Mouse (Mus musculus): ENCODE results near the gene Secisbp2. TPM values are rescaled to one million over a fixed set of nuclear protein-coding genes. Genes with fewer than 3 reads are reported as not detected.

Secisbp2 gene
- polyA plus RNA-seq, 1 experiment from 2014 or later: 30.2 TPM

DNA sequence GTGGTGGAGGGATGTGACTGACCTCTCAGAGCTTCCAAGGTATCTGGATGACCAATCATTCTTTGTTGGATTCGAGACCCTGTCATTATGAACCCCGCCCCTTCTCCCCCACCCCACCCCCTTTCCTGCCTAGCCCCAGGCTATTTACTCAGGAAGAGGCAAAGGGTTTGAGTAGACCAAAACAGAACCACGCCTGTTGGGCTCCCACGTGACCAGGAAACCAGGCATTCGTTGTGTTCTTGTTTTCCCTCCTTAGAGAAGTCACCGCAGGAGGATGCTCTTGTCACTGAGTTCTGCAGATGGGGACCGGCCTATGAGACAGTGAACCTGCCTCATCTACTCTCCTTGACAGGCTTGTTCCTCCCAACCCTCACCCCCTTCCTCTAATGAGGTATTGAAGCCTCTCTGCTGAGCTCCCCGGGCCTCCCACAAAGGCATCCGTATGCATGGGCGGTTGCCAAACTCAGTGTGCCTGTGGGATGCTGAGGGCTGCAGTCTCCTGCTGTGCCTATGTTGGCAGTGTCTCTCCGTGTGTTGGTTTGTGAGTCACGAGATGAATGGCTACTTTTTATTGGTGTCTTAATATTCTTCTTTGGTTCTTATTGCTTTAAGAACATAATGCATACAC, 35.0 kb upstream of the Secisbp2 start:
- ATAC-seq (replicated peaks; ENCODE audit: low FRiP score, low TSS enrichment, low read depth): no peak
- Histone ChIP-seq H3K4me2 (ENCODE audit: low read length) (no peak overlapping the region), H3K9me3 (ENCODE audit: control insufficient read depth, low read length) (no peaks in the 10 kb centered on the region), H3K27ac (ENCODE audit: low read depth) (no peak overlapping the region), H3K4me1 (replicated peaks; ENCODE audit: control insufficient read depth, insufficient read depth, low read length) (no peaks in the 10 kb centered on the region), H3K27me3 (replicated peaks; ENCODE audit: control insufficient read depth, insufficient read depth, low read length) (no peaks in the 10 kb centered on the region), H3K4me3 (ENCODE audit: low read depth, low read length) (no peak overlapping the region), H3K36me3 (ENCODE audit: control insufficient read depth, insufficient read depth, low read length) (no peaks in the 10 kb centered on the region), H3K9ac (ENCODE audit: low read length) (no peak overlapping the region)
- no peak for DNase-seq (ENCODE audit: low spot score)
- 20% methylated on average over 12 of the region's 12 CpGs for WGBS

DNA sequence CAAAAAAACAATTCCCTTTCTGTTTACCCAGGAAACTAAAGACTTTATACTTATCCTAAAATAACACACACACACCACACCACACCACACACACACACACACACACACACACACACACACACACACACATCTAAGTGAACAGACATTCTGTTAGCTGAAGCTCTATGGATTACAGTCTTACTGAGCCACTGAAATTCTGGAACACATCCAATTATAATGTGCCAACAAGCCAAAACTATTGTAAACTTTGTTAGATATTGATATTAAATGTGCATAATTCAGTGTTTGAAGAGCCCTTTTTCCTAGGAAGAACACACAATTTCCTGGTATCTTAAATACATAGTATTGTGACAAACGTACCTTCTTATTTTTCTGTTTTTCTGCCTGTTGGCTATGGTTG, 34.2 kb upstream of the Secisbp2 start:
- Histone ChIP-seq H3K4me3 (ENCODE audit: low read depth, low read length) (no peak overlapping the region), H3K27ac (ENCODE audit: low read depth) (no peak overlapping the region), H3K27me3 (replicated peaks; ENCODE audit: control insufficient read depth, insufficient read depth, low read length) (no peaks in the 10 kb centered on the region), H3K9ac (ENCODE audit: low read length) (no peak overlapping the region), H3K4me1 (replicated peaks; ENCODE audit: control insufficient read depth, insufficient read depth, low read length) (no peaks in the 10 kb centered on the region), H3K9me3 (ENCODE audit: control insufficient read depth, low read length) (no peaks in the 10 kb centered on the region), H3K36me3 (ENCODE audit: control insufficient read depth, insufficient read depth, low read length) (no peaks in the 10 kb centered on the region), H3K4me2 (ENCODE audit: low read length) (no peak overlapping the region)
- WGBS: 69% methylated on average over 1 of the region's 1 CpGs
- ATAC-seq (replicated peaks; ENCODE audit: low FRiP score, low TSS enrichment, low read depth) (no peak), DNase-seq (ENCODE audit: low spot score) (no peak)

DNA sequence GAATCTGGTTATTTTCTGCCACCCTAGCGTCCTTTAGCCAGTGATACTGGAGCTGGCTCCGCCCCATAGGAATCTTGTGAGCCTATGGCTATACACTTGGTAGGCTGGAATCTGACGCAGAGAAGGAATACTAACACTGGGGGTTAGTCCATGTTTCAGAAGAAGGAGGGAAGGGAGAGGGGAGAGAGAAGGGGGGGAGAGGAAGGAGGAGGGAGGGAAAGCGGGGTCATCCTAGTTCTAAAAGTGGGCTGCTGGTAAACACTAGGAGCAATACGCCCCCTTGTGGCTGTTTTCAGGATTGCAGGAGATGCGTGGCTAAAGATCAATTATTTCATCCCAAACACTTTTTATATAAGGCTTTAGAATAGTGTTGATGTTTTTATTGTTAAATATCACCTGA, 33.6 kb upstream of the Secisbp2 start:
- ATAC-seq (replicated peaks; ENCODE audit: low FRiP score, low TSS enrichment, low read depth) (no peak), DNase-seq (ENCODE audit: low spot score) (peak; percentile 89)
- no peaks in the 10 kb centered on the region for H3K27me3 ChIP-seq (replicated peaks; ENCODE audit: control insufficient read depth, insufficient read depth, low read length)
- H3K36me3 ChIP-seq (ENCODE audit: control insufficient read depth, insufficient read depth, low read length): no peaks in the 10 kb centered on the region
- no peaks in the 10 kb centered on the region for H3K9me3 ChIP-seq (ENCODE audit: control insufficient read depth, low read length)
- H3K4me2 ChIP-seq (ENCODE audit: low read length): no peak overlapping the region
- H3K4me3 ChIP-seq (ENCODE audit: low read depth, low read length): no peak overlapping the region
- no peak overlapping the region for H3K9ac ChIP-seq (ENCODE audit: low read length)
- no peaks in the 10 kb centered on the region for H3K4me1 ChIP-seq (replicated peaks; ENCODE audit: control insufficient read depth, insufficient read depth, low read length)
- 16% methylated on average over 6 of the region's 6 CpGs for WGBS
- no peak overlapping the region for H3K27ac ChIP-seq (ENCODE audit: low read depth)

DNA sequence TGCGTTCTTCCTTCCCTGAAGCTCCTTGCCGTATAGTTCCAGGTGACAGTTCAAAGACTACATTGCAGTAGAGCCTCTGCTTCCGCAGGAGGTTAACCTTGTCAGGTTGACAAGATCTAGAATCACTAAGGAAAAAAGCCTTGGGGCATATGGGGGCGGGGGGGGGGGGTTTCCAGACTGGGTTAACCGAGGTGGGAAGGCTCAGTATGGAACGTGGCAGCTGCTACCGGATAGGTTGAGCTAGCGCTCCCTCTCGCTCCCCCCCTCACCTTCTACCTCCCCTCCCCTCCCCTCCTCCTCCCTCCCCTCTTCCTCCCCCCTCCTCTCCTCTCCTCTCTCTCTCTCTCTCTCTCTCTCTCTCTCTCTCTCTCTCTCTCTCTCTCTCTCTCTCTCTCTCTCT, 32.9 kb upstream of the Secisbp2 start:
- 25% methylated on average over 9 of the region's 9 CpGs for WGBS
- Histone ChIP-seq H3K36me3 (ENCODE audit: control insufficient read depth, insufficient read depth, low read length) (no peaks in the 10 kb centered on the region), H3K27ac (ENCODE audit: low read depth) (no peak overlapping the region), H3K4me1 (replicated peaks; ENCODE audit: control insufficient read depth, insufficient read depth, low read length) (no peaks in the 10 kb centered on the region), H3K9me3 (ENCODE audit: control insufficient read depth, low read length) (no peaks in the 10 kb centered on the region), H3K4me3 (ENCODE audit: low read depth, low read length) (no peak overlapping the region), H3K27me3 (replicated peaks; ENCODE audit: control insufficient read depth, insufficient read depth, low read length) (no peaks in the 10 kb centered on the region), H3K9ac (ENCODE audit: low read length) (no peak overlapping the region), H3K4me2 (ENCODE audit: low read length) (no peak overlapping the region)
- ATAC-seq (replicated peaks; ENCODE audit: low FRiP score, low TSS enrichment, low read depth): no peak
- DNase-seq (ENCODE audit: low spot score): no peak

DNA sequence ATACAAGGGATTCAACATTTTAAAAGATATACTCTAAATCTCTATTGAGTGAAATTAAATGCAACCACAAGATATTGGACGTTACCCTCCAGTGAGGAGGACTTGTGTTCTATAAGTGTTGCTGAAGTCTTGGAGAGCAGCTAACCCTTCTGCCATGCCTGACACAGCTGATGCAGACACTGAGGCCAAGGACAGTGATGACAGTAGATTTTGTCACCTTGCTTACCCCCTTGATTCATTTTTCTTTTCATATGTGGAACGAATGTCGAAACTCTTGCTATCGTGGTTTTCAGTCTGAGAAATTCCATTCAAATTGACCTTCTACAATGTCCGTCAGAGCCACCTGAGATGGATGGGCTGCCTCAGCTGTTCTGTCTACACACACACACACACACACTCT, 28.9 kb upstream of the Secisbp2 start:
- Histone ChIP-seq H3K4me1 (replicated peaks; ENCODE audit: control insufficient read depth, insufficient read depth, low read length) (no peaks in the 10 kb centered on the region), H3K9ac (ENCODE audit: low read length) (no peak overlapping the region), H3K4me2 (ENCODE audit: low read length) (no peak overlapping the region), H3K9me3 (ENCODE audit: control insufficient read depth, low read length) (no peaks in the 10 kb centered on the region), H3K36me3 (ENCODE audit: control insufficient read depth, insufficient read depth, low read length) (no peaks in the 10 kb centered on the region), H3K27ac (ENCODE audit: low read depth) (no peak overlapping the region), H3K27me3 (replicated peaks; ENCODE audit: control insufficient read depth, insufficient read depth, low read length) (no peaks in the 10 kb centered on the region), H3K4me3 (ENCODE audit: low read depth, low read length) (no peak overlapping the region)
- DNase-seq (ENCODE audit: low spot score) (no peak), ATAC-seq (replicated peaks; ENCODE audit: low FRiP score, low TSS enrichment, low read depth) (no peak)
- WGBS: 91% methylated on average over 5 of the region's 5 CpGs

DNA sequence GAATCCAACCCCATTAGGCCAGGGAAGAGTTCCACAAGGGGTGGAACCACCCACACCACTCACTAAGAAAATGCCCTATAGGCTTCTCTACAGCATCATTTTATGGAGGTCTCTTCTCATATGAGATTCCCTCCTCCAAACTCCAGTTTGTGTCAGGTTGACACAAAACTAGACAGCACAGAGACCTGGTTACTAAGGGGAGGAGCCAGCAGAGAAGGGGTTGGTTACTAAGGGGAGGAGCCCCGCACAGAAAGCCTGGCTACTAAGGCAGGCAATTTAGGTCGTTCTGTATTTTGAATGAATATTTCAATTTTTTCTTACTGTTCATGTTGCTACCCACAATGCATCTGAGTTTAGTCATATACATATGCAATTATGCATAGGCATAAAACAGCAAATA, 27.8 kb upstream of the Secisbp2 start:
- H3K9me3 ChIP-seq (ENCODE audit: control insufficient read depth, low read length): no peaks in the 10 kb centered on the region
- no peaks in the 10 kb centered on the region for H3K4me1 ChIP-seq (replicated peaks; ENCODE audit: control insufficient read depth, insufficient read depth, low read length)
- H3K36me3 ChIP-seq (ENCODE audit: control insufficient read depth, insufficient read depth, low read length): no peaks in the 10 kb centered on the region
- WGBS: 81% methylated on average over 2 of the region's 2 CpGs
- H3K27ac ChIP-seq (ENCODE audit: low read depth): no peak overlapping the region
- H3K4me3 ChIP-seq (ENCODE audit: low read depth, low read length): no peak overlapping the region
- DNase-seq (ENCODE audit: low spot score) (no peak), ATAC-seq (replicated peaks; ENCODE audit: low FRiP score, low TSS enrichment, low read depth) (no peak)
- H3K27me3 ChIP-seq (replicated peaks; ENCODE audit: control insufficient read depth, insufficient read depth, low read length): no peaks in the 10 kb centered on the region
- H3K4me2 ChIP-seq (ENCODE audit: low read length): no peak overlapping the region
- H3K9ac ChIP-seq (ENCODE audit: low read length): no peak overlapping the region

DNA sequence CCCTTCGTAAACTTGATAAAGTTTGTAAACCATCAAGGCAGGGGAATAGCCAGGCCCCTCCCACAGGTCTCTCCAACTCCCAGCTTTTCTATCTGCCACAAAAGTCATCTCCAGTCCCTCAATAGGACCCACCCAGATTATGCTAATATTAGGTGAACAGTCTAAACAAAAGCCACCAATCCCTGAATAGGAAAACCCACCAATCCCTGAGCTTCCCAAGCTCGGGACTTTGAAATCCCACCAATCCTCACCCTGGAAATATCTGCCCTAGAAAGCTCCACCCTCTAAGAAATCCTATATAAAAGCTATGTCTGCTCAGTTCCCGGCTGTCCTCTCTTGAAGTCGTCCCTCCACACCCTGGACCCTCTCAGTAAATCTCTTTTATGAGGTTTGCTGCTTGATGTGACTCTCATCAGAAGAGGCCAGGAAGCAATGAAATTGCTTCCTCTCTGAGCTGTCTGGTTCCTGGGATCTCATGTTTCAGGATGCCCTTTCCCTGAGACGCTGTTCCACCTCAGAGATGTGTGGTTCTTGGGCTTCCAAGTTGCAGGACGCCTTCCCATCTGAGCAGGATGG, 23.1 kb upstream of the Secisbp2 start:
- no peak overlapping the region for H3K4me2 ChIP-seq (ENCODE audit: low read length)
- no peak overlapping the region for H3K9ac ChIP-seq (ENCODE audit: low read length)
- H3K4me3 ChIP-seq (ENCODE audit: low read depth, low read length): no peak overlapping the region
- DNase-seq (ENCODE audit: low spot score) (no peak), ATAC-seq (replicated peaks; ENCODE audit: low FRiP score, low TSS enrichment, low read depth) (no peak)
- 78% methylated on average over 6 of the region's 6 CpGs for WGBS
- no peaks in the 10 kb centered on the region for H3K36me3 ChIP-seq (ENCODE audit: control insufficient read depth, insufficient read depth, low read length)
- no peak overlapping the region for H3K27ac ChIP-seq (ENCODE audit: low read depth)
- H3K9me3 ChIP-seq (ENCODE audit: control insufficient read depth, low read length): no peaks in the 10 kb centered on the region
- no peaks in the 10 kb centered on the region for H3K27me3 ChIP-seq (replicated peaks; ENCODE audit: control insufficient read depth, insufficient read depth, low read length)
- no peaks in the 10 kb centered on the region for H3K4me1 ChIP-seq (replicated peaks; ENCODE audit: control insufficient read depth, insufficient read depth, low read length)

DNA sequence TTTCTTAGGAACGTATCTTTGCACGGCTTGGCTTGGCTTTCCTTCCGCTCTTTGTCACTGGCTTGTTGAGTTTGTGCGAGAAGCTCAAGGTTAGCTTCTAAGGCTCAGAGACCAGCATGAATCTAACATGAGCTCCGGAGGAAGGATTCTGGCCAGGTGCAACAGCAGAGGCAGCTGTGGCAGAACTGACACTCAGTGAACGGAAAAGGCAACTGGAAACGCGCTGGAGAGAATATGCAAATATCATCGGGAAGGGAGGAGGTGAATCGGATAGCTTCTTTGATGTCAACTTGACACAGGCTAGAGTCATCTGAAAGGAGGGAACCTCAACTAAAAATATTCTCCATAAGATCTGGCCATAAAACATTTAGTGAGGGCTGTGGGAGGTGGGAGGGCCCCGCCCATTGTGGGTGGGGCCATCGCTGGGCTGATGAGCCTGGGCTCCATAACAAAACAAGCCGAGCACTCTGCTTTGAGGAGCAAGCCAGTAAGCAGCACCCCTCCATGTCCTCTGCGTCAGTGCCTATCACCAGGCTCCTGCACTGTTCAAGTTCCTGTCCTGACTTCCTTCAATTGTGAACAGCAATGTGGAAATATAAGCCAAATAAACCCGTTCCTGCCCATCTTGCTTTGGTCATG, 20.0 kb upstream of the Secisbp2 start:
- DNase-seq (ENCODE audit: low spot score) (no peak), ATAC-seq (replicated peaks; ENCODE audit: low FRiP score, low TSS enrichment, low read depth) (no peak)
- Histone ChIP-seq H3K4me1 (replicated peaks; ENCODE audit: control insufficient read depth, insufficient read depth, low read length) (no peaks in the 10 kb centered on the region), H3K9ac (ENCODE audit: low read length) (no peak overlapping the region), H3K4me2 (ENCODE audit: low read length) (no peak overlapping the region), H3K4me3 (ENCODE audit: low read depth, low read length) (no peak overlapping the region), H3K9me3 (ENCODE audit: control insufficient read depth, low read length) (no peaks in the 10 kb centered on the region), H3K27ac (ENCODE audit: low read depth) (no peak overlapping the region), H3K27me3 (replicated peaks; ENCODE audit: control insufficient read depth, insufficient read depth, low read length) (no peaks in the 10 kb centered on the region), H3K36me3 (ENCODE audit: control insufficient read depth, insufficient read depth, low read length) (no peaks in the 10 kb centered on the region)
- WGBS: 78% methylated on average over 15 of the region's 15 CpGs
